Mouse (Mus musculus) megakaryocyte progenitor cell, adult 5-6 weeks (primary cell): ENCODE results near the gene Mad2l2. TPM values are rescaled to one million over a fixed set of nuclear protein-coding genes. Genes with fewer than 3 reads are reported as not detected.

ENCODE experiments used
- ATAC-seq: replicated peaks from 2 replicates; pipeline ENCODE4 v1.8.0; 2016; ENCODE audit warnings: mild to moderate bottlenecking, moderate TSS enrichment, inconsistent platforms; ENCODE audit not compliant: poor library complexity
- total RNA-seq, 2 experiments: library from RNA; stranded (forward) in 1 of 2; stranded (reverse) in 1 of 2; fragments of 157-497, 149-512 nt in 1 of 2; fragments of 200-1000 nt in 1 of 2; gene quantifications; 2 replicates each; pipeline versions ENCODE4 v1.2.3 to v1.2.4; 2015 to 2017

The Mad2l2 gene
- total RNA-seq (2015) (28.7 and 34.0 TPM in 2 replicates), total RNA-seq (2017) (6.6 and 8.1 TPM in 2 replicates)

DNA sequence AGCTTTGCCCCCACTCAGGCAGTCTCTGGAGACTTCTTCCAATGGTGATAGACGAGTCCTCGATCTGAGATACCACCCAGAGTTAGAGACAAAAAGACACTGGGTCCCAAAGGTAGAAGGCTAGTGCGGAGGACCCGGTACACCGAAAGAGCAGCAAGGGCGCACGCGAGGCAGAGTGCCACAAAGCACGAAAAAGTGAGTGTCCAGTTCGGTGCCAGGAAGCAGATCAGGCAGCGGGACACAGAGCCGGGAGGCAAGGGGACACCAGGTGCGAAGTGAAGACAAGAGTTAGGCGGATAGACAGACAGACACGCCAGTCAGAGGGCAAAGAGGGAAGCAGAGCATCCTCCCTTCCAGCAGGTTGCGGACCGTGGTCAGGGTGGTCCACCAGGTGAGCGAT lies at the start of gene Mad2l2:
Mad2l2 (plus strand) TSS at position 252 of the 400 bp plus-strand sequence.
- no peak for ATAC-seq

DNA sequence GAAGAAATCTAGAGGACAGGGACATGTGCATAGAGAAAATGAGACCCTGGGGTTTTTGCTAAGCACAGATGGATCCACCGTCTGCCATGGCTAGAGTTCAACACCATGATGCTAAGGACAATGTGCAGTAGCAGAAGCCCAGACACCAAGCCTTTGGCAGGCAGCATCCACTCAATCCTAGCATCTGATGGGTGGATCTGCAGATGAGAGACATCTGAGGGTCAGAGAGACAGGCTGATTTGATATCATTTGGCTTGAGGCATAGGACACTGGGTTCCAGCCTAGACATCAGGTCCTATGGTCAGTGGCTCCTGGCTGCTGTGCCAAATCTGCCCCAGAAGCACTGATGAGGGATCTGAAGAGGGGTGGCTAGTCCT lies 49.6 kb upstream of the Mad2l2 start:
- ATAC-seq, result no peak

DNA sequence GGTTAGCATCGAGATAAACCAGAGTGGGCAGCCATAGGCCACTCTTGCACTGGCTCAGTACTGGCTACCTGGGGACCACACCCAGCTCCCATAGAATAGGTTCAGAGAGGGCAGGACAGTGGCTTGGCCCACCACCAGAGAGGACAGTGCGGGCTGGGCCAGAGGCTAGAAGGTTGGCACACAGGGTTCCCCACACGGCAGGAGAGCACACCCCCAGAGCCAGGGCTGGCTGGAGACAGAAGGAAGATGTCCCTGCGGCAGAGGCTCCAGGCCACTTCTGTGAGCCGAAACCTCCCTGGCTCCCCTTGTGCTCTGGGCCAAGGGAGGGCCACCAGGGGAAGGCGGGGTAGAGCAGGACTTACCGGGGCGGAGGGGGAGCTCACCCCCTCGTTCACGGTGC lies 49.0 kb upstream of the Mad2l2 start:
- no peak for ATAC-seq

DNA sequence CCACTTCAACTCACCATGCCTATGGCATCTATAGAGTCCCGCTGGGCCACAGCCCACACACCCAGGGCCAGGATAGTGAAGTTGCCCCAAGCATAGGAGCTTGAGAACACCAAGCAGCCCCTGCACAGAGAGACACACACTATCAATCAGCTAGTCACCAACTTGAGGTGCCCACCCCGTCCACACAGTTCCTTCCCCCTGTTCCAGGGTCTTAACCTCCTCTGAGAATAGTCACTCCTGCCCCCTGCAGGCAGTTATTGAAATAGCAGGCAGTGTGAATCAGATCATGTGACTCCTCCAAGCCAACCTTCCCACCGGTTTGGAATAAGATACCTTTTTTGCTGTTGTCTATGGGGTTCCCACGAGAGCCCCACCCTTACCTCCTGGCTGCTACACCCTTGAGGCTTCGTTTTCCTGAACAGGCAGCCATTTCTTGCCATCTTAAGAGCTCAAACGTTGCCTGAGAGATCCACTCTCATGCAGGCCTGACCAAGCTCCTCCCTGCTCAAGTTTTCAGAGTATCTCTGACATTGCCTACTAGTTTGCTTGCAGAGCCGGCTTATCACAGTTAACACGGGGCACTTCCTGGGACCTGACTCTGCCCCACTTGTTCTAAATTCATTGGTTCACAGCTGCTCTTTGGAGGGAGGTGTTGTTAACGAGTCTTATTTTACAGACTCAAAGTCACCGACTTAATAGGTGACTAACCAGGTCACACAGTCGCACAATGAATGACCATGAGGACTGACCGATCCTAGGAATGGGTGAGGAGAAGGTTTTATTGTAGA lies 47.7 kb upstream of the Mad2l2 start:
- ATAC-seq, result peak; percentile 62

DNA sequence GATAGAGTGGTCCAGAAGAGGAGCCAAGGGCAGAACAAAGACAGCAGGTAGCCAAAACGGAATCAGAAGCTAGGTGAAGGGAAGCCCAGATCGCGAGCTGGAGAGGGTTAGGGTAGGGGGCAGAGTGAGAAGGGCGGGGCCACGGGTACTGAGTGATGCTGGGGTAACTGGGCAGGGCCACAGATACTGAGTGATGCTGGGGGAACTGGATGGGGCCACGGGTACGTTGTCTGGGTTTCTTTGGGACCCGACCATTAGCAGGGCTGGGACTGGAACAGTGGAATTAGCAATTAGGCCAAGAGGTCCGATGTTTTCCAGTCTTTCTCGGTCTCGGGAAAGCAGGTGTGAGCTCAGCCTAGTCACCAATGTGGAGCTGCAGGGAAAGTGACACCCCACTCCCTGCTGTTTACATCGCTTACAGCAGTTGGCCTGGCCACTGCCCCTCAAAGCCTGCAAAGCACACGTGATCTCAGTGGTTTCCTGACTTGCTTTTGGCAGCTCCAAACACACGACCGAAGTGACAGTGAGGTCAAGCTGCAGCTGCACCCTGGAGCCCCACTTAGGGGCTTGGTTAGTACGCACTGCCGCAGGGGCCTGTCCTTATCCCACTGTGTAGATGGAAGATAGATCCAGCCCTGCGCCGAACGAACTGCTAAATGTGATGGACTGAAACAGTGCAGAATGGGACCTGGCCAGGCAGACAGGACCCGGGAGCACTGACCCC lies 46.8 kb upstream of the Mad2l2 start:
- peak; percentile 20 for ATAC-seq

DNA sequence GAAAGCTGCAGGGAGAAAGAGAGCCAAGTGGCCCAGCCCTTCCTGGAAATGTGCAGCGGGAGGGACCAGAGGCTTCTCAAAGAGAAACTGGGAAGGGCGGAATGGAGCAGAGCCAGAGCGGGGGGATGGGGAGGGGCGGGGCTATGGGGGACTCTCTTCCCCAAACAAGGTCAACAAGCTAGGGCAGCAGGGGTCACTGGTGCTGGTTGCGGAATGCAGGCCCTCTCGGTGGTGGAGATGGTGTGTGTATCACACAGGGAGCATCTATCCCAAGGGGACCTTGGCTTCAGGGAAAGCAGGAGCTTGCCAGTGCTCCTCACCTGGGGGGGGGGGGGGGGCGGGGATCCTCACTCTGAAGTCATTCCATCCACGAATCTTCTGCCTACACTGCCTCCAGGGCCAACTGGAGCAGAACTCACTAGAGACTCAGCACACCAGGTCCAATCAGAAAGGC lies 45.9 kb upstream of the Mad2l2 start:
- ATAC-seq, result no peak

DNA sequence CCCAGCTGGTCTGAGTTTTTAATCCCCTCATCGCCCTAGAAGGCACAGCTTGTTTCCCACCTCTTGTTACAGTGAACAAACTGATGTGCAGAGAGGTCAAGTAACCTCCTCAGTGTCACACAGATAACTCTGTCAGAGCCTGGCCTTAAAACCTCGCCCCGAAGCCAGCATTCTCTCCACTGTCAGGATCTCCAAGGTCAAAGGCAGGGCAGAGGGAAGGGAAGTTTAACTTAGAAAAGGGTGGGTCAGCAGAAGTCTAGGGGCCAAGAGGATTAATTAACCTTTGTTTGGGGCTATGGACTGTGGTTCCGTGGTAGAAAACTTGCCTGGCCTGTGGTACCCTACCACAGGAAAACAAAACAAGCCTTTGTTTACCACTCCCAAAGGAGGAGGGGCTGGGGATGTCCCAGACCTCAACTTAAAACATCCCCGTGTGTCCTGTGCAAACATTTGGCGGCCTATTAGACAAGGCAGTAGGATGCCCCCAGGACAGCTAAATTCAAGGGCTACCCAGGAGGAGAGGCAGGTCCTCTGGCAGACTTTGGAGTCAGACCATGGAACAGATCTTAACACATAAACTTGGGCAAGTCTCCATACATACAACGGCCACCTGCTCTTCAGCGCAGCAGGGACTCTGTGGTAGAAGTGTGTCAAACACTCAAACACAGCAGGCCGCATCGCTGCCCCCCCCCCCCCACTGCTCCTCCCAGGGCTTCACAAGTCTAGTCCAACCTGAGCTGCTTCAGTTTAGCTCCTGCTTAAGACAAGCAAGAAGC lies 44.9 kb upstream of the Mad2l2 start:
- ATAC-seq, result no peak

DNA sequence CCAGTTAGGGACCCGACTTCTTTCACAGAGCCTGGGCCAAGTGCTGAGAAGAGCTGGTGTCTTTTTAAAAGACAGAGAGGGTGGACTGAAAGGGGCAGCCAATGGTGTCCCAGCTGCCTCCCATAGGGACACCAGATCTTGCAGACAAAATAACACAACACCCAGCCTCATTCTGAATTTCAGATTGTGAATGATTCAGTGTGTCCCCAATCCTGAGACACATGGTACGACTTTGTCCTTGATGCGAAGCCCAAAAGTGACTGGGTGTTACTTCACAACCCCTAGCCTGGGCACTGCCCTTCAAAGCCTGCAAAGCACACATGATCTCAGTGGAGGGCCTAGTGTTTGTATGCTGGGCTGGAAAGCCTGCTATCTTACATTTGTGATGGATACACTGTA lies 44.3 kb upstream of the Mad2l2 start:
- ATAC-seq, result no peak

DNA sequence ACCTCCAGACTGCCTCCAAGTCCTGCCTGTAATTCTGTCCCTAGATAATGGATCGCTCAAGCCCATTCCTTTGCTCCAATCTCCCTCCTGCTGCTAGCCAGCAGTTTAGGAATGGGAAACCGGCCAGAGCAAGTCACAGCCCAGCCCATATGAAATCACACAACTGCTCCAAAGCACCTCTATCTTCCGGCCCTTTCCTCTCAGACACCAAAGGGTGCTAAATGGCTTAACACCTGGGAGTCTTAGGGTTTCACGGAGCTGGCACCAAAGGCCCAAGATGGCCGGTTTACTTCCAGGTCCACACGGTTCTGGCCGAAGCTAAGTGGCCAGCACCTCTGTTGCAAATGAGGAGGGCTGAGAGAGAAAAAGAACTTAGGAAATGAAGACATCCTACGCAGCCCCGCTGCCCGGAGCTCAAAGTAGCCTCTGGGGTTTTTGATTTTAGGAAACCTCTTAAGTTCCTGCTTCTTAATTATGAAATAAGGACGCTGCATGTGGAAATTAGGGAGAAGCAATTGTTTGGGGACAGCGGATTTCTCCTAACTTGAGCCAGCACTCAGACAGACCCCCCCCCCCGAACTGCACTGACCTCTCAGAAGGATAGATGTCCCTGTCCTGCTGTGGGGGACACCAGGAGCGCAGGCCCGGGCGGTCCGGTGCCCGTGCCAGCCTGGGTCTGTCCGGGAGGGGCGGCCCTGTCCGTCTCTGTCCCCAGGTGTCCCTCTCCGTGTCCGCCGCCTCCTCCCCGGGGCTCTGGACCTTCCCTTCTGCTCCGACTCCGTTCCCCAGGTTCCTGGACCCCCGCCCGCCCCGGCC lies 42.9 kb upstream of the Mad2l2 start:
- peak; percentile 1; the same call in 1 of the 2 replicates for ATAC-seq

DNA sequence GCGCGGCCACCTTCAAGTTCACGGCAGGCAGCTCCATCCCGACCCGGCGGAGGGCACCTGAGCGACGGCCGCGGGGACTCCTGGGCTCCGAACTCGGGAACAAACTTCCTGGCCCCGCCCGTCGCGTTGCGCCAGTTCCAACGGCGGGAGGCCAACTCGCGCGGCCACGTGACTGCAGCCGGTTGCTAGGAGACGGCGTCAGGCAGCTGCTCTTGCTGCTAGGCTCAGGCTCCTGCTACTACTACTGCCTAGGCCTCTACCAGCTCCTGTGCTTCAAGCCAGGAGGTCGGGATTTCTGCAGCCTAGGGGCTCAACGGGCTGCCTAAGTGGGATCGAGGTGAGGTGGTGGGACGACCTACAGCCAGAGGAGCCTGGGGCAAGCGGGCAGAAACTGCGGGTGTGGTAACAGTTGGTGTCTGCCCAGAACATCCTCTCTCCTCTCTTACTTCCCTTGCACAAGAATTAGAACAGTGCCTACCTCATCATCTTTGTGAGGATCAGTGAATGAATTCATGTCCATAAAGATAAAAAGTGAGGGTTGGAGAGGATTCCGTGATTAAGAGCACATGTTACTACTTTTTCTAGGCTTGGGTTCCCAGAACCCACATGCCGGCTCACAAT lies 42.2 kb upstream of the Mad2l2 start, which contains the start of gene Agtrap:
Agtrap (minus strand) TSS at position 125 of the 621 bp plus-strand sequence.
- peak; percentile 75 for ATAC-seq

DNA sequence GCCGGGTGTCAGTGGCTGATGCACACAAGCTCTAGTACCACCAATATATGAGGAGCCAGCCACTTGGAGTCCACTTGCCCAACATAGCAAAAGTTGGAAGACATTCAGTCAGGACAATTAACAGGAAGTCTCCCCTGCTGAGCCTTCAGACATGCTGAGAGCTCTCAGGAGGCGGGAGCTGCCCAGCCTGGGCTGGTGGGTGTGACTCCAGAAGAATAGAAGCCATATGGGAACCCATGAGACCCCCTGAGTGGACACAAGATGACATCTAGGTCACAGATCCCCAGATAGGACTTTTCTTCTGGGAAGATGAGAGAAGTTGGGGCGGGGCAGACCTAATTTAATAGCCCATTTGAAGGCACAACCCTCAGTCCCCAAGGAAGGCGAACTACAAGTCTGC lies 41.0 kb upstream of the Mad2l2 start:
- ATAC-seq, result no peak

DNA sequence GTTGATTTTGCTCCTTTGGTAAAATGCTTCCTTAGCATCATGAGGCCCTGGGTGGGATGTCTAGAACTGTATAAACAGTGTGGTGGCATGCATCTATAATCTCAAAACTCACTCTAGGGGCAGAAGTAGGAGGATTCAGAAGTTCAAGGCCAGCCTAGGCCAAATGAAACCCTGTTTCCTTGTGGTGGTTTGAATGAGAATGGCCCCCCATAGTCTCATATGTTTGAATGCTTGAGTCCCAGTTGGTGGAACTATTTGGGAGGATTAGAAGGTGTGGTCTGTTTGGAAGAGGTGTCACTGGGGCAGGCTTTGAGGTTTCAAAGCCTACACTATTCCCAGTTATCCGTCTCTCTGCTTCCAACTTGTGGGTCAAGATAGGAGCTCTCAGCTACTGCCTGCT lies 39.0 kb upstream of the Mad2l2 start:
- no peak for ATAC-seq

DNA sequence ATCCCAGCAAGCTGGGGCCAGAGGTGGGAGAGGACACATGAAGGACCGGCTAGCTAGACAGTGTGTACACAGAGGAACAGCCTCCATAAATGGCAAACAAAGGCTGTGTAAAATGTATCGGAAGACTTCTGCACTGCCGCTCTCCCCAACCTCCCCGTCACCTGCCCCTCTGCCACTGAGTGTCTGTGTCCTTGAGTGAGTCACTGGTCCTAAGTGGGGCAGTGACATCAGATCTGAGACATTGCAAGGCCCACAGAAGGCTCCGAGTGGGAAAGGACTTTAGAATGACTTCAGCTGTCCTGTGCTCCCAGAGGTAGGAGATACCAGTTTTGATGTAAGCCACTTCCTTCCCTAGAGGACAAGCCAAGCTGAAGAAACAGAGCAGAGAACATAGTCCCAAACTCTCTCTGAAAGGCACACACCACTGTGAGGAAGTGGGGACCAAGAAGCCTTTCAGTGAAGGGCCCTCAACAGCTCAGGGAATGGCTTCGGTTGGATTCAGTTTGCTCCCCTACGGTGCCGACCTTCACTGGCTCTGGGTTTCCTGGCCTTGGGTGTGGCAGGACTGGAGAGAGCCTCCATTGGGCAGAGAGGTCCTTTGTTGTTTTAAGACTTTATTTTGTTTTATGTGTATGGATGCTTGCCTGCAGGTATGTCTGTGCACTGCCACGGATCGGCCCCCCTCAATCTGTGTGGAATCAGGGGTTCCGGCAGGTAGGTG lies 37.5 kb upstream of the Mad2l2 start:
- no peak for ATAC-seq

DNA sequence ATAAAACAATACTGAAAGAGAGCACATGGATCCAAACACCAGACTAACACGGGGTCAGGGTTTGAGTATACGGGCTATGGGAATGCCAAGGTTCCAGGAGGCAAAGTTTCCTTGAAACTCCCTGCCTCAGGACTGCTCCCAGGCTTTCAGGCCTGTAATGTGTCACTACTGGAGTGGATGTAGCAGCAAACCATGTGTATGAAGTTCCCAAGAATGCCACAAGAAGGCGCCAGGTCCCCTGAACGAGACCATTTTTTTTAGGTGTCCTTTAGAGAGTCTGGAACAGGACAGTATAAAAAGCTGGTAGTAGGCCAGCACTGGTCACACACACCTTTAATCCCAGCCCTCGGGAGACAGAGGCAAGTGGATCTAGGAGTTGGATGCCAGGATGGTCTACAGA lies 36.0 kb upstream of the Mad2l2 start:
- ATAC-seq, result 0 out of 2 replicates have a peak, but pooled peaks have one; percentile 37

DNA sequence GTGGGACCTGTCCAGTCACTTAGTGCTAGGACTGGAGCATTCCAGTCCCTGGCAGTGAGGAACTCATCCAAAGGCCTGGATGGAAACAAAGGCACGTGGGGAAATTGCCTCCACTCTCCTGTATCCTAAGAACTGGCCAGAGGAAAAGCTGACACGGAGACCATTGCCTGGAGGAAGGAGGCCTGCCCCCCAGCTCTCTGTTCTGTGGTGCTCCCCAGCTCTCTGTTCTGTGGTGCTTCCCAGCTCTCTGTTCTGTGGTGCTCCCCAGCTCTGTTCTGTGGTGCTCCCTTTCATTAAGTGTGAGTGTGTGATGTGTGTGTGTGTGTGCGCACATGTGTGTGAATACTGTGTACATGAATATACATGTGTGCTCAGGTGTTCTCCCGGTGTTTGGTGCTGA lies 35.1 kb upstream of the Mad2l2 start:
- no peak for ATAC-seq

DNA sequence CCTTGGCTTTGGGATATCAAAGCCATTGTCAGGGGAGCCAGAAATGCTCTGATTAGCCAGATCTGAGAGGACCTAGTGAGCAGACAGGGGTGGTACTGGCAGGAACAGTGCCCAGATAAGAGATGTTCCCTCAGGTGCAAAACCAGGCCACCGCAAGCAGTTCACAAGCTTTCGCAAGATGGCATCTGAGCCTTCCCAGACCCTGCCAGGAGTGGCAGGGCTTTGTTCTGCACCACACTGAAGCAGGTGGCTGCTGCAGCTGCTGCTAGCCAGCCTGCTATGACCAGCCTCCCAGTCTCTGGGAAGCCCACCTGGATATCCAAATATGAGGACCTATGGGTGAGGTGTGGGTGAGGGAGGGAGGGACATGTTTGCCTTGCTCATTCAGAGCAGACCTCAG lies 32.2 kb upstream of the Mad2l2 start:
- ATAC-seq, result no peak

DNA sequence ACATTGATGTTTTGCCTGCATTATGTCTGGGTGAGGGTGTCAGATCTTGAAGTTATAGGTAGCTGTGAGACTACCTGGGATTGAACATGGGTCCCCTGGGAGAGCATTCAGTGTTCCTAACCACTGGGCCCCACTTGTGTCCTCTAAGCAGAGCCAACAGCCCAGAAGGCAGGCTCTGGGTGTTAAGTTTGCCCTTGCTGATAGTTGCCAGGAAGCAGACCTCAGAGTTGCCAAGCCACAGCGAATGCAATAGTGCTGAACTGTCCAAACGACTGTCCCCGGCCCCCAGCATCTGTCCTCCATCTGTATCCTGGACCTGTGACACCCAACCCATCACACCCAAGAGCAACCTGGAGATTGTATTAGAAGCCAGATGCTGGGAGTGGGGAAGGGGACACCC lies 31.5 kb upstream of the Mad2l2 start:
- ATAC-seq, result no peak

DNA sequence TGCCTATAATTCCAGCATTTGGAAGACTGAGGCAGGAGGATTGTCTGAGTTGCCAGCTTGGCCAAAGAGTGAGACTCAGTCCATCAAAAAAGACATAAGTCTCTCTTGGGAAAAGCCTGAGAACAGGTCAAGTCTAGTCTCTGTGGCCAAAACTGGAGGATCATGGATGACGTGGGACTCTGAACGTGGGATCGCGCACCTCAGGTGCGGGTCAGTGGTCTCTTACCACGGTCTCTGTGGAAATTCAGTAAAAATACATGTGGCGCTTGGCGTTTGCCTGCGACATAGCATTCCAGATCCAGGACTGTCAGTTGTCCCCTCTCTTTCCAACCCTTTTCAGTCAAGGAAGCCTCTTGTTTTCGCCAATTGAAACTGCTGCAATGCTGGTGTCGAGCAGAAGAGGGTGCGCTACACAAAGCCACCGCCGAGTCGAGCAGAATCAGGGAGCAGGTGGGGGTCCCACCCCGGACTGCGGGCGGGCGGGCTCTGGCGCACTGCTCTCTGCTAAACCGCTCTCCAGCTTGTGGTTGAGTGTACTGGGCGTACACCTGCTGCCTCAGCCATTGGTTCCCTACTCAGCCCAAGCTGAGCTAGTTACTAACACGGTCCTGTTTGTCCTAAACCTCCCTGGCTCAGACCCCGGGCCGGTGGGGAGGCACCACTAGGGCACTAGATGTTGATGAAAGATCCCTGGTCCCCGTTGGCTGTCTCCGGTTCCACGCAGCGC lies 28.2 kb upstream of the Mad2l2 start:
- ATAC-seq, result peak; percentile 92

DNA sequence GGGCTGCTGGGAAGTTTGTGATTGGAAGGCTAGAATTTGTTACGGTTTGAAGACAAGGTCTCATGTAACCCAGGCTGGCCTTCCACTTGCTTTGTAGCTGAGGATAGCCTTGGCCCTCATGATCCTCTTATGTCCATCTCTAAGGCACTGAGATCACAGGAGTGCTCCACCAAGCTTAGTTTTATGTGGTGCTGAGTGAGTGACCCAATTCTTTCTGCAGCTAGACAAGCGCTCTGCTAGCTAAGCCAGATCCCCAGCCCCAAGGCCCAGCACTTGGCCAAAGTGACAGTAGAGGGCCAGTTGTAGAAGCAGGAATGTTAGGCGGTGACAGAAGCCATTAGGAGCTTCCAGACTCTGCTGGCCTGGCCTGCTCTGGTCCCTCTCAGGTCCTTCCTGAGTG lies 26.0 kb upstream of the Mad2l2 start:
- ATAC-seq, result no peak
